Mouse (Mus musculus) heart, postnatal 14 days (tissue): Measurements from ENCODE around the gene Snx9. TPM values are rescaled to one million over a fixed set of nuclear protein-coding genes. Genes with fewer than 3 reads are reported as not detected.

Source experiments
- DNase-seq, 2 experiments: peaks; one replicate each; pipeline ENCODE4 v3.0.0; 2021 to 2022
- intact Hi-C: fragments of 180-260 bp; cut with DNase I; formaldehyde crosslinking; loops from one replicate; pipeline ENCODE4 v1.15.1; 2025
- total RNA-seq, 2 experiments: library from RNA; stranded (reverse); gene quantifications; 2 replicates each; pipeline ENCODE4 v1.2.3; 2021

Gene Snx9
- total RNA-seq, 2 experiments from 2014 or later = 31.5 to 33.3 TPM

DNA sequence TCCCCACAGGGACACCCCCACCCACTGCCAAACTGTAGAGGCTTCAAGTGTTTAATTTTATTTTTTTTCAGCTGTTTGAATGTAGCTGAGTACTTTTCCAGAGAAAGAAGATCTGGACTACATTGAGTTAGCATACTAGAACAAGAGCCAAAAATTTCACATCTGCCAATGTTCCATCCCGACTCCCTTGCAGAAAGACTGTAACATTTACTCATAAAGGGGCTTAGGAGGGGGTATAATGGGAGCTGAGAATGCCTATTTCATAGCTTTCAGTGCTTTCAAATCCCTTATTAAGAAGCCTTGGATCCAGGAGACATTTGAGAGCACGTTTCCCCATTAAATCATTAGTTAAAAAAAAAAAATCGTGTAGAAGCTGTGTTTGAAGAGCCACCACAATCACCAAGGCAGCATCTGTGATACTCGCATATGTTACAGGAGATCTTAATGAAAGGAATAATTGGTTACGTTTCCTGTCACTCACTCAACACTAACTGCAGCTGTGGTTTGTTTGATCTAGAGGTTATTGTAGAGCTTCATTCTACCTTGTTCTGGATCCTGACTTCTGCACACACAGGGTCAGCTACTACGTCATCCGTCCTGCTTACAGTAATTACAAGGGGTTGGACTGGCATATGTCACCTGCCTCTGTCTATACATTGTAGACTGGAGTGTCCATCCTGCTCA is 35.8 kb upstream of the Snx9 start:
- no peak for DNase-seq
- intact Hi-C loops = no loop called here

GRCm38 (mm10) chr17:5805935-5806334 is 35.2 kb upstream of the Snx9 start:
- DNase-seq = peak; percentile 46 to 56
- intact Hi-C loops = no loop called here

- no peak for DNase-seq
- intact Hi-C loops = no loop called here
Observed at GRCm38 (mm10) chr17:5806823-5807222, 34.3 kb upstream of the Snx9 start.

DNA sequence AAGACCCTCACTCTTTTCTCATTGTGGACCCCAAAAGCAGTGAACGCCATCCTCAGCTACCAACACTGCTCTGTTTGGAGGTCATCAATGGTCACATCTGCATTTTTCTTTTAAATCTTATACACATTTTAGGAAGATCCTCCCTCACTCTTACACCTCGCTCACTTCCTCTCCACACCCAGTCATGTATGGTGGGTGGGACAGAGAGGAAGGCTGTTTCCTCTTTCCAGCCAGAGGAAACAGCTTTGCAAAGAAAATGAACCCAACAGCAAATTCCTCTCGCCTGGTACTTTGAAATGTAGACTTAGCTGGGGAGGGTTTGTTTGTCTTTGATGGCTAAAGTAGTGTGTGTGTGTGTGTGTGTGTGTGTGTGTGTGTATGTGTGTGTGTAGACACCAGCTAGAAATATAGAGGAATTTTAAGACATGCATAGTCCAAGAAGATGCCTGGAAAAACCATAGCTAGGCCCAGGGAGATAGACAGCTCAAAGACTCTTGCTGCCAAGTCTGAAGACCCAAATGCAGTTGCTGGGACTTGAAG is 33.2 kb upstream of the Snx9 start:
- no peak for DNase-seq
- intact Hi-C loops = no loop called here

GRCm38 (mm10) chr17:5813863-5814640 is 27.1 kb upstream of the Snx9 start:
- DNase-seq = peak in 1 of 2 experiments; percentile 29
- intact Hi-C loops = no loop called here

- no peak for DNase-seq
- intact Hi-C loops = no loop called here
Observed at GRCm38 (mm10) chr17:5814641-5814920, 26.5 kb upstream of the Snx9 start.

DNA sequence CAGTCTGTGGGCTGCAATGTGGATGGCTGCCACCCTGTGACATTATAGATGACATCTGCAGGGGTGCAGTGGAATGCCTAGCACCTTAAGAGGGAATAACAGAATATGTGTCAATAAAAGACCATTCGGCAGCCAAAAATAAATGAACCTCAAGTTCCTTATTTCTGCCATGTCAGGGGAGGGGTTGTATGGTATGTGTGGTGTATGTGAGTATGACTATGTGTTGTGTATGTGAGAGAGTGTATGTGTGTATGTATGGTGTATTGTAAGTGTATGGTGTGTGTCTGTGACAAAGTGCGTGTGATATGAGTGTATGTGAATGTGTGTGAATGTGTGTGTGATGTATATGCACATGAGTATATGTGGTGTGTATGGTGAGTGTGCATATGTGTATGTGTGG is 23.3 kb upstream of the Snx9 start:
- intact Hi-C loops = no loop called here
- no peak for DNase-seq

GRCm38 (mm10) chr17:5819105-5819504 is 22.0 kb upstream of the Snx9 start:
- no peak for DNase-seq
- intact Hi-C loops = no loop called here

DNA sequence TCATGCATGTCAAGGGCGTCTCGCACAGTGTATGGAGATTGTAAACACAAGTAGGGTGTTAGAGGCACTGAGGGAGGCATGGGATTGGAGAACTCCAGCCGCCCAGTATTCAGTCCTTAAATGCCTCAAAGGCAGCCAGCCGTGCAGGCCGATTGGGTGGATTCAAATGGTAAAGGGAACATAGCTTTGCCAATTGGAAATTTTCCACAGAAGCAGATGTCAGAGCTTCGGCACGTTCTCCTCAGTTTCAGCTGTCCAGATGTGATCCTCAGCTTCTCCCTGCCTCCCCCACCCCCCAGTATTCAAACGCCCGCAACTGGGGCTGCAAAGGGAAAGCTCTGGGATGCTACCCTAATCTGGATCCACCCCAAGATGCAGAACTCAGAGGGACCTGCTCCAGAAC is 21.3 kb upstream of the Snx9 start:
- intact Hi-C loops = no loop called here
- DNase-seq = no peak

DNA sequence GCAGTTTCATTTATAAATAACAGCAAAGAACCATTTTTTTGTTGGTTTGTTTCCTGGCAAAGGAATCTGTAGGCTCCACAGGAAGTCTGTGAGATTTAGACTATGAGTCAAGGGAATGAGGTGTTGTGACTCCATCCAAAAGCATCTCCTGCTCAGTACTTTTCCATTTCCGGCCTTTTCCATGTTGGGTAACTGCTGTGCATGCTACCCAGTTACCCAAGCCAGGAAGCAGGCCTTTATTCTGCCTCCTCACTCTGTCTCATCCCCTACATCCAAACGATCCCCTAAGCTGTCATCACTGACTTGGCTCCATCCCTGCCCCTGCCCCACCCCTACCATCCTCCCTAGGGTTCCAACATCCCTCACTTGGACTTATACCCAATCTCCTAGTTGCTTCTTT is 18.6 kb upstream of the Snx9 start:
- no peak for DNase-seq
- intact Hi-C loops = no loop called here

GRCm38 (mm10) chr17:5823032-5823431 is 18.1 kb upstream of the Snx9 start:
- intact Hi-C loops = no loop called here
- no peak for DNase-seq

DNA sequence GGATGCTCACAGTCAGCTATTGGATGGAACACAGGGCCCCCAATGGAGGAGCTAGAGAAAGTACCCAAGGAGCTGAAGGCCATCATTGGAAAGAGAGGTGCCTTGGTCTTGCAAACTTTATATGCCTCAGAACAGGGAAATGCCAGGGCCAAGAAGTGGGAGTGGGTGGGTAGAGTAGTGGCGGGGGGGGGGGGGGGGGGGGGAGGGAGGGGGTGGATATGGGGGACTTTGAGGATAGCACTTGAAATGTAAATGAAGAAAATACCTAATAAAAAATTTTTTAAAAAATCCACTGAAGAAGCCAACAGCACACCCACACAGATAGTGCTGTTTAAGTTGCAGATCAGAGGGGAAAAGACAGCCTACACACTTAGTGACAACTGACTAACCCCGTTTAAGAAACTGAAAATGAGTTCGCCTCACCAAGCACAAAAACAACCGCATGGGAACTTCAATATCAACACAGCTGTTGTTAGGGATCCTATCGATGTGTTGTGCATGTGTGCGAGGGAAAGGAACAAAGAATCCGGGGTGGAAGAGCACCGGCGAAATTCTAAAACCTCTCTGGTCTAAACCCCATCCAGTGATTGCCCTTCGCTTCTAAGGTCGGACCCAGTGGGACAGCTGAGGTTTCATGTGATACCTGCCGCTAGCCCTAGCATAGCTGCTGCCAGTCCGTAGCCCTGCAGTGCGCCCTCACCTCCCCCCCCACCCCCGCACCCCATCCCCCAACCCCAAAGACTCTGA is 13.1 kb upstream of the Snx9 start:
- intact Hi-C loops = no loop called here
- no peak for DNase-seq

- intact Hi-C loops = no loop called here
- no peak for DNase-seq
Observed at GRCm38 (mm10) chr17:5828583-5828836, 12.6 kb upstream of the Snx9 start.

DNA sequence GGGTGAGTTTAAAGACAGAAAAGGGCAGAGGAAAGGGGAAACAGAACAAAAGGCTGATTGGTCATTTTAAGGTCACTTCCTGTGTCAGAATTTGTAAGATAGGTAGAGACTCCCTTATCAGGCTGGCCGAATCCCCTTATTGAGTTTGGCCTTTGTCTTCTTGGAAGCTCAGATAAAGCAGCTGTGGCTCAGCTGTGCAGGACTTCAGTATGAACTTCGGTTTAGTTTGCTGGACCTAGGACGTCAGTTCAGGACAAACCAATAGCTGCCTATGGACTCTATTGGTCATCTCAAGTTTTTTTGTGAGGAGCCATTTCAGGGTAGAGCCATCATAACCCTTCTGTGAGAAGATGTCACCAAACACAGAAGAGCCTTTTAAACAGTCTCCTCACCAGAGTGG is 12.2 kb upstream of the Snx9 start:
- intact Hi-C loops = no loop called here
- DNase-seq = no peak

DNA sequence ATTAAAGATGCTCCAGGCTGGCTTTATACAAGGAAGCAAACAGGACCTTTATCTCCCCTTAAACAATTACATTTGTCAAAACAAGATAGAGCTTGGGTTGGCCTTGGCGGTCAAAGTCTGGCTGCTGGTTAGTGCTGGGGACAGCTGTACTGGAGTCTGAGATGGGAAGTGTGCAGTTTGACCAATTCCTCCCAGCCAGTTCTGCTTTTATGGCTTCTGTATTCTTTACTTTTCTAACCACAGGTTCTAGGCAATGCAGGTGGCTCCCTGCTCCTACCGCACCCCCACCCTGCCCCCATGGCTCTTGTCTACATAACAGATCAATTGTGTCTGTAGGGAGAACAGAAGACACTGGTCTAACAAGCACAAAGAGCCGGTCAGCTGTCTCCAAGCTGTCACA is 11.2 kb upstream of the Snx9 start:
- intact Hi-C loops = no loop called here
- DNase-seq = no peak

- DNase-seq = no peak
- intact Hi-C loops = no loop called here
Observed at GRCm38 (mm10) chr17:5830382-5830781, 10.7 kb upstream of the Snx9 start.

- no peak for DNase-seq
- intact Hi-C loops = no loop called here
Observed at GRCm38 (mm10) chr17:5830832-5831231, 10.3 kb upstream of the Snx9 start.

- no peak for DNase-seq
- intact Hi-C loops = no loop called here
Observed at GRCm38 (mm10) chr17:5831257-5831806, 9.8 kb upstream of the Snx9 start.

GRCm38 (mm10) chr17:5834166-5834565 is 7.0 kb upstream of the Snx9 start:
- intact Hi-C loops = no loop called here
- DNase-seq = no peak

- DNase-seq = no peak
- intact Hi-C loops = no loop called here
Observed at GRCm38 (mm10) chr17:5834798-5835328, 6.3 kb upstream of the Snx9 start.

GRCm38 (mm10) chr17:5839549-5840240 is 1.4 kb upstream of the Snx9 start:
- intact Hi-C loops = loop anchor here (2.0 kb wide), 1 partner anchor 43 kb away; no protein-coding TSS in a partner anchor
- no peak for DNase-seq
